Mouse (Mus musculus): Measurements from ENCODE around the gene Galntl5. TPM values are rescaled to one million over a fixed set of nuclear protein-coding genes. Genes with fewer than 3 reads are reported as not detected.

The Galntl5 gene
- not detected in 2 replicates for polyA plus RNA-seq (2014; fragmentation: Nextera tagmentation; extraction: Ambion mirVana)

DNA sequence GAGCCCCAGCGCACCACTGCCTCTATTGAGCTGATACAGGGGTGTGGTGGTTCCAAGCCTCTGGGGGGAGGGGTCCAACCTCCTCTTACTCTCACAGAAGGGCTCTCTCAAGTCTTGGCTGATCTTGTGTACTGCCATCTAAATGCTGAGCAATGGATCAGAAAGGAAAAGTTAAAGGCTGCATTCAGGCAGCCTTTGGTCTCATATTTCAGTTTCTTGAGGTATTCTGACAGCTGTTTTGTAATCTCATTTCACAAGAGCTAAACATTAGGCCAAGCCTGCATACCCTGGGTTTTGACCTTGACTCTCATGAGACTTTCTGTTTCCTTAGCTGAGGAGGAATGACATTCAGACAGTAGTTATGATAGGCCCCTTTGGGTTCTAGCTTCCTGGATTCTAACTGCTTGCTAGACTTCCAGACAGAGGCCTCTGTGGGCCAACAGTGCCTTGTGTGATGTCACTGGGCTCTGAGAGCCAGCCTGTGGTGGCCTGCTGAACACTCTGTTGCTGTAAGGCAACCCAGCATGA, at the start of gene Galntl5:
Gene Galntl5, plus strand, starts transcription at position 457 of the 528 bp plus-strand sequence.
- H3K4me2 ChIP-seq (ENCODE audit: low read depth, low read length, severe bottlenecking) = no peak within 1 kb of the TSS
- DNase-seq (ENCODE audit: low spot score) = no peak
- no peaks in the 10 kb centered on the region for H3K27me3 ChIP-seq (ENCODE audit: control insufficient read depth, insufficient read depth, low read length)
- no peak within 1 kb of the TSS for H3K9ac ChIP-seq (ENCODE audit: low read length)
- no peak for ATAC-seq (replicated peaks; ENCODE audit: low FRiP score)
- 74% methylated on average over 1 of the region's 1 CpGs for WGBS
- no peaks in the 10 kb centered on the region for H3K4me1 ChIP-seq (replicated peaks; ENCODE audit: control insufficient read depth, insufficient read depth, low read length)
- H3K27ac ChIP-seq (ENCODE audit: low read depth, low read length) = no peak within 1 kb of the TSS
- no peak within 1 kb of the TSS for H3K4me3 ChIP-seq (ENCODE audit: low read depth, low read length)
- no peaks in the 10 kb centered on the region for H3K9me3 ChIP-seq (ENCODE audit: control insufficient read depth, low read length)
- no peaks in the 10 kb centered on the region for H3K36me3 ChIP-seq (ENCODE audit: control insufficient read depth, insufficient read depth, low read length)

DNA sequence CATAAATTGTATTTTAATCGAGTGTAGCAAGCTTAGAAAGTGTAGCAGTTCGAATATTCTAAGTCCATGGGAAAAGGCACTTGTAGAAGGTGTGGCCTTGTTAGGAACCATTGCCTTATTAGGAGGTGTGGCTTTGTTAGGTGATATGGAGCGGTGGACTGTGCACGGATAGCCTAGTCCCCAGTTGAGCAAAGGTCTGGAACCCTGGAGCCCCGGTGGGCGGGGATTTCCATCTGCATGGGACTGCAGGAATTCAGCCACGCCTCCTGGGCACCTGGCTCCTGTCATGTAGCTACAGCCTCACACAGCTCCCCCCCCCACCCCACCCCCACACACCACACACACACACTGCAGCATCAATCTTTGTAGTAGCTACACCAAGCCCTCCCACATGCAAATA, 34.6 kb upstream of the Galntl5 start:
- Histone ChIP-seq H3K9me3 (ENCODE audit: control insufficient read depth, low read length) (no peaks in the 10 kb centered on the region), H3K4me3 (ENCODE audit: low read depth, low read length) (no peak overlapping the region), H3K27ac (ENCODE audit: low read depth, low read length) (no peak overlapping the region), H3K4me2 (ENCODE audit: low read depth, low read length, severe bottlenecking) (no peak overlapping the region), H3K27me3 (ENCODE audit: control insufficient read depth, insufficient read depth, low read length) (no peaks in the 10 kb centered on the region), H3K9ac (ENCODE audit: low read length) (no peak overlapping the region), H3K4me1 (replicated peaks; ENCODE audit: control insufficient read depth, insufficient read depth, low read length) (no peaks in the 10 kb centered on the region), H3K36me3 (ENCODE audit: control insufficient read depth, insufficient read depth, low read length) (no peaks in the 10 kb centered on the region)
- WGBS = 80% methylated on average over 7 of the region's 7 CpGs
- no peak for DNase-seq (ENCODE audit: low spot score)
- no peak for ATAC-seq (replicated peaks; ENCODE audit: low FRiP score)

DNA sequence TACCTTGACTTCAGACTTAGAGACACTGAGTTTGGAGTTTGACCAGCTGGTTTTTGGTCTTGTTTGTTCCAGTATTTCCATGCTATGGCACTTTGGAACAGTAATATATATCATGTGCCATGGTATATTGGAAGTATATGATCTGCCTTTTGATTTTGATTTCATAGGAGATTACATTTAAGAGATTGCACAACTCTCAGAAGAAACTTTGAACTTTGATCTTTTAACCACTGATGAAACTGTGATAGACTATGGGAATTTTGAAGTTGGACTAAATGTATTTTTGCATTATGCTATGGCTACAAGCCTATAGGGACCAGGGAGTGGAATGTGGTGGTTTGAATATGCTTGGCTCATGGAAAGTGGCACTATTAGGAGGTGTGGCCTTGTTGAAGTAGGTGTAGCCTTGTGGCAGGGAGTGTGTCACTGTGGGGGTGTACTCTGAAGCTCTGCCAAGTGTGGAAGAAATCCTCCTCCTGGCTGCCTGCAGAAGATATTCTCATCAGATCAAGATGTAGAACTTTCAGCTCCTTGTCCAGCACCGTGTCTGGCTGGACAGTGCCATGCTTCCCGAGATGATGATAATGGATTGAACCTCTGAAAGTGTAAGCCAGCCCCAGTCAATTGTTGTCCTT, 31.8 kb upstream of the Galntl5 start:
- ATAC-seq (replicated peaks; ENCODE audit: low FRiP score) = no peak
- Histone ChIP-seq H3K27me3 (ENCODE audit: control insufficient read depth, insufficient read depth, low read length) (no peaks in the 10 kb centered on the region), H3K27ac (ENCODE audit: low read depth, low read length) (no peak overlapping the region), H3K4me2 (ENCODE audit: low read depth, low read length, severe bottlenecking) (no peak overlapping the region), H3K9ac (ENCODE audit: low read length) (no peak overlapping the region), H3K4me1 (replicated peaks; ENCODE audit: control insufficient read depth, insufficient read depth, low read length) (peaks cover 3% of the 10 kb centered on the region; the same call in 1 of the 2 replicates), H3K36me3 (ENCODE audit: control insufficient read depth, insufficient read depth, low read length) (no peaks in the 10 kb centered on the region), H3K4me3 (ENCODE audit: low read depth, low read length) (no peak overlapping the region), H3K9me3 (ENCODE audit: control insufficient read depth, low read length) (no peaks in the 10 kb centered on the region)
- 84% methylated on average over 2 of the region's 2 CpGs for WGBS
- no peak for DNase-seq (ENCODE audit: low spot score)

DNA sequence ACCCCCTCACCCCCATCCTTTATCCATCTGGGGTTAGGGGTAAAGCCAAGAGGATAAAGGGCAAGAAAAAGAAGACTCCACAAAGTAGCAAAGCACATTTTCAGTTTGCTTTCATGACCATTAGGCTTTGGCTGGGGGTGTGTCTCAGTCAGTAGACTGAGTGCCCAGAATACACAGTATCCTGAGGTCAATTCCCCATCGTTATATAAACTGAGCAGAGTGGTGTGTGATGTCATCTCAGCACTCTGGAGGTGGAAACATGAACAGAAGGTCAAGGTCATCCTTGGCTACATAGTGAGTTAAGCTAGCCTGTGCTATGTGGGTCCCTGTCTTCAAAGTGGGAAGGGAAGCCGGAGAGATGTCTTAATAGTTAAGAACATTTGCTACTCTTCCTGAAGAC, 27.8 kb upstream of the Galntl5 start:
- Histone ChIP-seq H3K4me1 (replicated peaks; ENCODE audit: control insufficient read depth, insufficient read depth, low read length) (peaks cover 5% of the 10 kb centered on the region; the same call in 1 of the 2 replicates), H3K4me3 (ENCODE audit: low read depth, low read length) (no peak overlapping the region), H3K36me3 (ENCODE audit: control insufficient read depth, insufficient read depth, low read length) (no peaks in the 10 kb centered on the region), H3K9ac (ENCODE audit: low read length) (no peak overlapping the region), H3K4me2 (ENCODE audit: low read depth, low read length, severe bottlenecking) (no peak overlapping the region), H3K9me3 (ENCODE audit: control insufficient read depth, low read length) (no peaks in the 10 kb centered on the region), H3K27ac (ENCODE audit: low read depth, low read length) (no peak overlapping the region), H3K27me3 (ENCODE audit: control insufficient read depth, insufficient read depth, low read length) (no peaks in the 10 kb centered on the region)
- no peak for DNase-seq (ENCODE audit: low spot score)
- ATAC-seq (replicated peaks; ENCODE audit: low FRiP score) = no peak
- 84% methylated on average over 2 of the region's 2 CpGs for WGBS

DNA sequence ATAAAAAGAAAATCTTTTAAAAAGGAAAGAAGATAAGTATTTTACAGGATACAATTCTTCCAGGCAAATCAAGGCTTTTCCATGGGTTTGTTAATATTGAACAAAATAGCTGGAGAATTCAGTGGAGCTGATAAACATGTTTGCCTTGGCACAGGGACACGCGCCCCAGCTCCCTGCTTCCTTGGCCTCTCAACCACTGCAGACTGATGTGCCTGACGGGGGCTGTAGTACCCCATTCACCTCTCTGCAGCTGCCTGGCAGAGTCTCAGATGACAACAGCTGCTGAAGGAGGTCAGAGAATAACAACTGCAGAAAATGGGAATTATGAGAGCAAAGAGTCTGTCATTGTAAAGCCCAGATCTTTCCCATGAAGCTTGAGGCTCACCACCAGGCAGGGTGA, 27.3 kb upstream of the Galntl5 start:
- H3K9ac ChIP-seq (ENCODE audit: low read length) = no peak overlapping the region
- no peaks in the 10 kb centered on the region for H3K27me3 ChIP-seq (ENCODE audit: control insufficient read depth, insufficient read depth, low read length)
- no peak overlapping the region for H3K4me3 ChIP-seq (ENCODE audit: low read depth, low read length)
- no peak for DNase-seq (ENCODE audit: low spot score)
- no peaks in the 10 kb centered on the region for H3K9me3 ChIP-seq (ENCODE audit: control insufficient read depth, low read length)
- WGBS = 63% methylated on average over 3 of the region's 3 CpGs
- no peak overlapping the region for H3K4me2 ChIP-seq (ENCODE audit: low read depth, low read length, severe bottlenecking)
- no peaks in the 10 kb centered on the region for H3K36me3 ChIP-seq (ENCODE audit: control insufficient read depth, insufficient read depth, low read length)
- H3K4me1 ChIP-seq (replicated peaks; ENCODE audit: control insufficient read depth, insufficient read depth, low read length) = peaks cover 5% of the 10 kb centered on the region; the same call in 1 of the 2 replicates
- H3K27ac ChIP-seq (ENCODE audit: low read depth, low read length) = peak overlapping the region; percentile 43; the same call in 1 of the 2 replicates
- ATAC-seq (replicated peaks; ENCODE audit: low FRiP score) = no peak; the same call in 1 of the 2 replicates

DNA sequence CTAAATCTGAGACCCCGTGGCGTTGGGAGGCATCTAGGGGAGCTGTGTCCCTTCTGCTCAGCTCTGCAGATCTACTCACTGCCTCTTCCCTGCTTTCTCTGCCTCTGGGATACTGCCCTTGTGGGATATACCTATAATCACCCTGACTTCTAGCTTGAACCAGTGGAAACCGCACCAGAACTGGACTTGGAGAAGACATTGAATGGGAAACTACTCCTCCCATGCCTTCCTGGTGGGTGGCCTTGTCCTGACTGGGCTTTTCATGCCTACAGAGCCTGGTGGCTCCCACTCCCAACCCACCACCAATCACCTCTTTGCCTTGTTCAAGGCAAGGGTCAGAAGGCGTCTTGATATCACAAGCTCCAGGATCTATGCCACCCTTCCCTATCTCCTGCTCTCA, 26.4 kb upstream of the Galntl5 start:
- peaks cover 5% of the 10 kb centered on the region; the same call in 1 of the 2 replicates for H3K4me1 ChIP-seq (replicated peaks; ENCODE audit: control insufficient read depth, insufficient read depth, low read length)
- H3K36me3 ChIP-seq (ENCODE audit: control insufficient read depth, insufficient read depth, low read length) = no peaks in the 10 kb centered on the region
- no peak overlapping the region for H3K4me3 ChIP-seq (ENCODE audit: low read depth, low read length)
- no peaks in the 10 kb centered on the region for H3K9me3 ChIP-seq (ENCODE audit: control insufficient read depth, low read length)
- no peak overlapping the region for H3K9ac ChIP-seq (ENCODE audit: low read length)
- H3K4me2 ChIP-seq (ENCODE audit: low read depth, low read length, severe bottlenecking) = no peak overlapping the region
- H3K27ac ChIP-seq (ENCODE audit: low read depth, low read length) = no peak overlapping the region
- 76% methylated on average over 4 of the region's 4 CpGs for WGBS
- ATAC-seq (replicated peaks; ENCODE audit: low FRiP score) (no peak), DNase-seq (ENCODE audit: low spot score) (no peak)
- no peaks in the 10 kb centered on the region for H3K27me3 ChIP-seq (ENCODE audit: control insufficient read depth, insufficient read depth, low read length)

DNA sequence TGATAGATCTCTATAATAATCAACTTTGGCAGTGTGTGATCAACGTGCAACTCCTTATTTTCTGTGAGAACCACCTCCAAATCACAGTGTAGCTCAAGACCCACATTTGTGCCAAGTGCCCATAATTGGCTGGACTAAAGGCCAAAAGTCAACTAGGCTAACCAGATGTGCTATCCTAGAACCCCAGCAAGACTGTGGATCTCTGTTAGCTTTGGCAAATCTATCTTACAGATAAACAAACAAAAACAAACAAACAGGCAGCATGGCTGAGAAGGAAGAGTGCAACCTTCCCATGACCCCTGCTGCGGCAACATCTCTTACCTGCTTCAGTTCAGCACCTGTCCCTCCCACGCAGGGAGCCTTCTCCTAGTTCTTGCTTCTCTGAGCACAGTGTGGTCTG, 25.9 kb upstream of the Galntl5 start:
- Histone ChIP-seq H3K36me3 (ENCODE audit: control insufficient read depth, insufficient read depth, low read length) (no peaks in the 10 kb centered on the region), H3K4me3 (ENCODE audit: low read depth, low read length) (no peak overlapping the region), H3K4me1 (replicated peaks; ENCODE audit: control insufficient read depth, insufficient read depth, low read length) (peaks cover 5% of the 10 kb centered on the region; the same call in 1 of the 2 replicates), H3K9ac (ENCODE audit: low read length) (no peak overlapping the region), H3K27ac (ENCODE audit: low read depth, low read length) (no peak overlapping the region), H3K27me3 (ENCODE audit: control insufficient read depth, insufficient read depth, low read length) (no peaks in the 10 kb centered on the region), H3K4me2 (ENCODE audit: low read depth, low read length, severe bottlenecking) (no peak overlapping the region), H3K9me3 (ENCODE audit: control insufficient read depth, low read length) (no peaks in the 10 kb centered on the region)
- ATAC-seq (replicated peaks; ENCODE audit: low FRiP score) (no peak), DNase-seq (ENCODE audit: low spot score) (no peak)
- 89% methylated on average over 3 of the region's 3 CpGs for WGBS

DNA sequence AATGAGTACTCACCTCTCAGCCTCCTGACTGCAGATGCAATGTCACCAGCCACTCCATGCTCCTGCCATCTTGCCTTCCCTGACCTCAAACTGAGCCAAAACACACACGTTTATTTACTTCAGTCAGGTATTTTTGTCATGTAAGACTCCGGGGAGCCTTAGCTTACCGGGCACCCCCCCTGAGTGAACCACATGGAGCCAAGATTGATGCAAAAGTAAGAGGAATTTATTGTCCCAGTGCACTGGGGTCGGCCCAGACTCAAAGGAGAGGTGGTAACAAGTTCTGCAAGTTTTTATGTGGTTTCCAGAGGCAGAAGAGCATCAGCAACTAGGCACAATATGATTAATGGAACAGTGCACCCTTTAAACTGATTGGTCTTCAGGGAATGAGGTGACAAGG, 24.1 kb upstream of the Galntl5 start:
- DNase-seq (ENCODE audit: low spot score) (no peak), ATAC-seq (replicated peaks; ENCODE audit: low FRiP score) (no peak)
- WGBS = 55% methylated on average over 4 of the region's 4 CpGs
- no peak overlapping the region for H3K4me2 ChIP-seq (ENCODE audit: low read depth, low read length, severe bottlenecking)
- peaks cover 5% of the 10 kb centered on the region; the same call in 1 of the 2 replicates for H3K4me1 ChIP-seq (replicated peaks; ENCODE audit: control insufficient read depth, insufficient read depth, low read length)
- H3K4me3 ChIP-seq (ENCODE audit: low read depth, low read length) = no peak overlapping the region
- H3K36me3 ChIP-seq (ENCODE audit: control insufficient read depth, insufficient read depth, low read length) = no peaks in the 10 kb centered on the region
- H3K9me3 ChIP-seq (ENCODE audit: control insufficient read depth, low read length) = no peaks in the 10 kb centered on the region
- no peak overlapping the region for H3K27ac ChIP-seq (ENCODE audit: low read depth, low read length)
- H3K27me3 ChIP-seq (ENCODE audit: control insufficient read depth, insufficient read depth, low read length) = no peaks in the 10 kb centered on the region
- H3K9ac ChIP-seq (ENCODE audit: low read length) = no peak overlapping the region

DNA sequence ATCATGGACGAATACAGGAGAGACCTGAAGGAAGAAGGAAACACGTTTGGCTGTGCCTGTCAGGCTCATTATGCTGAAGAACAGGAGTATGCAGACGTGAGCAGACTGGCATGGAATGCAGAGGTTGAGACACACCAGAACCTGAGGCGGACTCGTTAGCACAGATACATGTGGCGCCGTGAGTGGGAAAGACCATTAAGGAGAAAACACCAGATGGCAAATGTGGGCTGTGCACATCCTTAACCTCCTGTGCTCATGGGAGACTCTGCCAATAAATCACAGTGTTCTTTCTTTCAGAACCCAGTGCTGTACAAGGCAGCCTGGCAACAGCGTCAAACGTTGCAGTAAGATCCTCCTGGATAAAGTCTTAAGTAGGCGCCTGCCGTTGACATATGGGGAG, 20.7 kb upstream of the Galntl5 start:
- no peaks in the 10 kb centered on the region for H3K27me3 ChIP-seq (ENCODE audit: control insufficient read depth, insufficient read depth, low read length)
- H3K4me2 ChIP-seq (ENCODE audit: low read depth, low read length, severe bottlenecking) = no peak overlapping the region
- WGBS = 81% methylated on average over 11 of the region's 11 CpGs
- H3K27ac ChIP-seq (ENCODE audit: low read depth, low read length) = no peak overlapping the region
- no peak overlapping the region for H3K4me3 ChIP-seq (ENCODE audit: low read depth, low read length)
- DNase-seq (ENCODE audit: low spot score) = no peak
- H3K36me3 ChIP-seq (ENCODE audit: control insufficient read depth, insufficient read depth, low read length) = no peaks in the 10 kb centered on the region
- no peak for ATAC-seq (replicated peaks; ENCODE audit: low FRiP score)
- no peaks in the 10 kb centered on the region for H3K9me3 ChIP-seq (ENCODE audit: control insufficient read depth, low read length)
- no peaks in the 10 kb centered on the region for H3K4me1 ChIP-seq (replicated peaks; ENCODE audit: control insufficient read depth, insufficient read depth, low read length)
- no peak overlapping the region for H3K9ac ChIP-seq (ENCODE audit: low read length)
